Mouse (Mus musculus) kidney, adult 2 months (tissue): ENCODE data around the gene Btbd2.

Source experiments
- CTCF ChIP-seq: fragments of 200-500 bp; conservative IDR thresholded peaks from 2 replicates; pipeline ENCODE4 v1.5.1; 2011; ENCODE audit warnings: low read depth, mild to moderate bottlenecking, control low read depth, low read length, moderate library complexity, mixed read lengths; ENCODE audit not compliant: insufficient read depth, insufficient read length
- POLR2A ChIP-seq: fragments of 200-500 bp; IDR thresholded peaks from one replicate; pipeline ENCODE4 v1.6.1; 2011; ENCODE audit warnings: low read depth, low read length, control low read depth

DNA sequence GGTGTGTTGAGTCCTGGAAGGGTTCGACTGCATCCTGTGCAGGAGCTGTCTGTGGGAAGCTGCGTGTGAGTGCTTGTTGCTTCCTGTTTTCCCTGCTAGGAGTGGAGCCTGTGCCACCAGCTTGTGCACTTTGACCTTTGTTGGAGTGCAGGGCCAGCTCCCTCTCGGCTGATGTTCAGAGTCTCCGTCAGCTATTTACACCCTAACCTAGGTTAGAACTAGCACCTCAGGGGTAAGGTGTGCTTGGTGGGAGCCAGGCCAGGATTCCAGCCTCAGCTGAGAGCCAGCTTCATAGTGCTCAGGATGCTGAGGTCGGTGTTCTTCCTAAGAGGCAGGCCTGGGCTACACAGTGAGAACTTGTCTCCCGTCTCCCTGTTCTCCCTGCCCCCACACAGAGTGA is 21.5 kb downstream of the Btbd2 start:
- TF ChIP-seq POLR2A (no peak), CTCF (no peak)
